Mouse (Mus musculus): ENCODE results near the gene Boll. TPM values are rescaled to one million over a fixed set of nuclear protein-coding genes. Genes with fewer than 3 reads are reported as not detected.
A peak's percentile ranks its signal among the peaks of the same experiment; 100 is the strongest.
"Not testable (repeated sequence)": the region's sequence is repeated elsewhere in the genome, so short reads cannot be mapped to it uniquely, and the experiment has no call there.

Gene Boll
- polyA plus RNA-seq, 1 experiment from 2014 or later = not detected

DNA sequence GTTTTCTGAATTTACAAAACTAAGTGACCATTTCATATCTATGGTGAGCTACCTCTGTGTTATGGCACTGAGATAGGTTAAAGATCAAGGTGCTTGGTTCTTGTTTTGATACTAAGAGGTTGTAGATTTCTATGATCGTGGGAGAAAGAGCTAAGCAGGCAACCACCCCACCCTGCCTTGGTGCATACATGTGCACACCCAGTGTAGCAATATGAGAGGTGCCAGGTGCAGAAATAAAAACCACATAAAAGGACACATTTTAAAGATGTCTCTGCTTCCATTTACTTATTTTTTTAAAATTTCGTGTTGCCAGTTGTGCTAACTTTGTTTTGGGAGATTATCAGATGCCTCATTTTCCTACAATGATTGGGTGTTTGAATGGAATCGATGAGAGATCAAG is 9.4 kb upstream of the Boll start:
- no peak for ATAC-seq (replicated peaks; ENCODE audit: insufficient number of reproducible peaks, insufficient read depth, low FRiP score, low read depth)
- no peak overlapping the region for H3K4me2 ChIP-seq
- WGBS = 69% methylated on average over 3 of the region's 3 CpGs

DNA sequence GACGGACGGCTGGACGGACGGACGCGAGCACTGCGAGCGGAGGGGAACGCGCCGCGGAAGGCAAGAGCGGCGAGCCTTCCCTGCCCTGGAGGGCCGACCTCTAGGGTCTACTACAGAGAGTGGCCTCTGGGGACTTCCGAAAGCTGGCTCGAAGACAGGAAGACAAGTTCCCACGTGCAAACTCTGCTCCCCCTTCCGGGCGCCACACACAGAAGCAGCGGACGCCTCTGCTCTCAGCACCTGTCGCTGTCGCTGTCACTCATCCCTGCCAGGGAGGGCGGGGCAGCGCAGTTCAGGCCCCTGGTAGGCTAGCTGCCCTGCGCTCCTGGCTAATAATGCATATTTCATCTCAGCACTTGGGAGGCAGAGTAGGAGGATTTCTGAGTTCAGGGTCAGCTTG is 317 bp upstream of the Boll start:
- WGBS = 3% methylated on average over 27 of the region's 27 CpGs
- Histone ChIP-seq H3K4me1 (replicated peaks) (peaks cover 12% of the 10 kb centered on the region), H3K9me3 (replicated peaks) (peaks cover 8% of the 10 kb centered on the region), H3K27ac (no peak overlapping the region), H3K36me3 (no peaks in the 10 kb centered on the region), H3K9ac (peak overlapping the region; percentile 41; the same call in 1 of the 2 replicates), H3K27me3 (peaks cover 22% of the 10 kb centered on the region), H3K4me3 (peak overlapping the region; percentile 61), H3K4me2 (peak overlapping the region; percentile 89)
- ATAC-seq (replicated peaks; ENCODE audit: insufficient number of reproducible peaks, insufficient read depth, low FRiP score, low read depth) = peak; percentile 43; the same call in 1 of the 2 replicates

More for the DNA sequence above, 9.4 kb upstream of the Boll start:
- Histone ChIP-seq H3K36me3 (no peaks in the 10 kb centered on the region), H3K27ac (no peak overlapping the region), H3K9ac (no peak overlapping the region), H3K4me3 (no peak overlapping the region), H3K9me3 (replicated peaks) (no peaks in the 10 kb centered on the region), H3K27me3 (no peaks in the 10 kb centered on the region), H3K4me1 (replicated peaks) (no peaks in the 10 kb centered on the region)

DNA sequence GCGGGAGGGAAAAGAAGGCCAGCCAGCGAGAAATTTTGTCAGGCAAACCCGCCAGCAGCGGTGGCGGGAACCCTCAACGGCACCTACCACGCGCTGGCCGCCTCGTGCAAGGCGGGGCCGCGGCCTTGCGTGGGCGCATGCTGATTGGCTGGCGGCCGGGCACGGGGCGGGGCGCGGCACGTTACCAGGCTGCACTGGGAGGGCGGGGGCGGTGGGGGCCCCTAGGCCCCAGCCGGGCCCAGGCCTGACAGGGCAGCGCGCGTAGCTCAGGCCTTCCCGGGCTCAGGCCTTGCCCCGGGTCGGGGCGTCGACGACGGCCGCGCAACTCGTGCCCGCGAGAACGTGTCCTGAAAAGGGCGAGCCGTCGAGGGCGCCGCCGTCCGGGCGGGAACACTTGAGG is 635 bp downstream of the Boll start:
- no peak overlapping the region for H3K9ac ChIP-seq
- H3K4me3 ChIP-seq = peak overlapping the region; percentile 61
- peak overlapping the region; percentile 89 for H3K4me2 ChIP-seq
- WGBS = 39% methylated on average over 36 of the region's 49 CpGs
- H3K36me3 ChIP-seq = no peaks in the 10 kb centered on the region
- no peak overlapping the region for H3K27ac ChIP-seq
- peaks cover 12% of the 10 kb centered on the region for H3K4me1 ChIP-seq (replicated peaks)
- H3K9me3 ChIP-seq (replicated peaks) = peaks cover 8% of the 10 kb centered on the region
- H3K27me3 ChIP-seq = peaks cover 22% of the 10 kb centered on the region
- ATAC-seq (replicated peaks; ENCODE audit: insufficient number of reproducible peaks, insufficient read depth, low FRiP score, low read depth) = no peak

DNA sequence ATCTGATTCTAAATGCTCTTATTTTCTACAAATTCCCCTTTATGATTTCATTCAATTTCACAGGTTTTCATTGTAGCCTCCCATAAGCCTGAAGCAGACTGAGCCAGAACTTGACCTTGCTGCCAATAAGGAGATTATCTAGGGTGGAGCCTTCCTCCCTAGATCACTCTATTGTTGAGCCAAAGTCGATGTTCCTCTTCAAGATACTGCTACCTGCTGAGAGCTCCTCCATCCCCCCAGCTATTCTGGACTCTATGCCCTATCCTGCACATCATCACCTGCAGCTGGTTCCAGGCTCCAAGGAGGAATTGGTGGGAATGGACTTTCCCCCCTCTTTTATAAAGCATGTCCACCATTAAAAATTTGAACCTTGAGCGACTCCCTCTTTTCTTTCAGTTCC is 11.4 kb downstream of the Boll start:
- H3K9me3 ChIP-seq (replicated peaks) = not testable (repeated sequence)

DNA sequence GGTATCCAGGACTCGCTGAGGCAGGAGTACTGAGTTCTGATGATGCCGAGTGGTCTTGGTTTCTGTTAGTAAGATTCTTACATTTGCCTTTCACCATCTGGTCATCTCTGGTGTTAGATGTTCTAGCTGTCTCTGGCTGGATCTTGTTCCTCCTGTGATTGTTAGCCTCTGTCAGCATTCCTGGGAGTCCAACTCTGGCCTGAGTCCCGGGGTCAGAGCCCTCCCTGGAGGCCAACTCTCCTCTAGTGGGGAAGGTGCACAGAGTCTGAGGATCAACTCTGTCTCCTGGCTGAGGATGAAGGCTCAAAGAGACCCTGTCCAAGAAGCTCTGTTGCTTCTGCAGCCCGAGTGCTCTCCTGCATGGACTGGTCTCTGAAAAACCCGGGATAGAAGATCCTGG is 37.8 kb downstream of the Boll start:
- H3K9me3 ChIP-seq (replicated peaks); H3K27me3 ChIP-seq; H3K4me2 ChIP-seq; ATAC-seq (replicated peaks; ENCODE audit: insufficient number of reproducible peaks, insufficient read depth, low FRiP score, low read depth); H3K9ac ChIP-seq; H3K36me3 ChIP-seq; H3K4me1 ChIP-seq (replicated peaks); H3K4me3 ChIP-seq; H3K27ac ChIP-seq: not testable (repeated sequence)
- WGBS = 73% methylated on average over 5 of the region's 5 CpGs

More for the DNA sequence above, 11.4 kb downstream of the Boll start:
- H3K27me3 ChIP-seq; ATAC-seq (replicated peaks; ENCODE audit: insufficient number of reproducible peaks, insufficient read depth, low FRiP score, low read depth); H3K36me3 ChIP-seq; H3K4me2 ChIP-seq; H3K27ac ChIP-seq; H3K4me3 ChIP-seq; H3K4me1 ChIP-seq (replicated peaks); H3K9ac ChIP-seq: not testable (repeated sequence)
- WGBS = 76% methylated on average over 2 of the region's 2 CpGs

DNA sequence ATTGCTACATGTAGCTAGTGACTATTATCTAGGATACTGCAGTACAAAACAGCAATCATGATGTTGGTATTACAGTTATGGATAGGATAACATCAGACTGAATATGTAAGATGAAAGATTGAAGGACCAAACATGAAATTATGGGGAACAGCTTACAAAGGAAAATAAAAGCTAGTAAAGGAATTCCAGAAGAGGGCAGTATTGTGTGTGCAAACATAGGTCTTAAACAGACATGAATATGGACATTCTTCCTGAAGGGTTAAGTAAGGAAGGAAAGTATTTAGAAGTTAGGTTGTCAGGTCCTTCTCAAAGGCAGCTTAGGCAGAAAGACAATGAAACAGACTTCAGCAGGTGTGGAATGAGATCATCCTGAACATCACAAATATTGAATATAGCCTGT is 62.2 kb downstream of the Boll start:
- no peak for ATAC-seq (replicated peaks; ENCODE audit: insufficient number of reproducible peaks, insufficient read depth, low FRiP score, low read depth)

DNA sequence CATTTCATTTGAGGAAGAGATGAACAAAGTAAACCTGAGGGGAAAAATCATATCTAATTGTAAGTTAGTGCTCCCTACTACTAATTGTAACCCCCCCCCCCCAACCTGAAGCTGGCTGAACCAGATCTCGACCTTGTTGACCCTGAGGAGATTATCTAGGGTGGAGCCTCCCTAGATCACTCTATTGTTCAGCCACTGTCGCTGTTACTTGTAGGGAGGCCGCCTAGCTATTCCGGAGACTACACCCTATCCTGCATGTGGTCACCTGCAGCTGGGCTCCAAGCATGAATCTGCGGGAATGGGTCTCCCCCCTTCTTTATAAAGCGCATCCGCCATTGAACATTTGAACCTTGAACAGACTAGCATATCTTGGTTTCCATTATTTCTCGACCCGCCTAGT is 84.2 kb downstream of the Boll start:
- Histone ChIP-seq H3K4me2 (no peak overlapping the region), H3K4me1 (replicated peaks) (no peaks in the 10 kb centered on the region), H3K4me3 (no peak overlapping the region), H3K9ac (no peak overlapping the region), H3K9me3 (replicated peaks) (no peaks in the 10 kb centered on the region), H3K36me3 (no peaks in the 10 kb centered on the region), H3K27ac (no peak overlapping the region), H3K27me3 (no peaks in the 10 kb centered on the region)
- ATAC-seq (replicated peaks; ENCODE audit: insufficient number of reproducible peaks, insufficient read depth, low FRiP score, low read depth) = no peak
- WGBS = 68% methylated on average over 9 of the region's 9 CpGs

More for the DNA sequence above, 62.2 kb downstream of the Boll start:
- Histone ChIP-seq H3K36me3 (no peaks in the 10 kb centered on the region), H3K4me3 (no peak overlapping the region), H3K27ac (no peak overlapping the region), H3K4me1 (replicated peaks) (peaks cover 2% of the 10 kb centered on the region; the same call in 1 of the 2 replicates), H3K9me3 (replicated peaks) (no peaks in the 10 kb centered on the region), H3K4me2 (no peak overlapping the region), H3K27me3 (no peaks in the 10 kb centered on the region), H3K9ac (no peak overlapping the region)

DNA sequence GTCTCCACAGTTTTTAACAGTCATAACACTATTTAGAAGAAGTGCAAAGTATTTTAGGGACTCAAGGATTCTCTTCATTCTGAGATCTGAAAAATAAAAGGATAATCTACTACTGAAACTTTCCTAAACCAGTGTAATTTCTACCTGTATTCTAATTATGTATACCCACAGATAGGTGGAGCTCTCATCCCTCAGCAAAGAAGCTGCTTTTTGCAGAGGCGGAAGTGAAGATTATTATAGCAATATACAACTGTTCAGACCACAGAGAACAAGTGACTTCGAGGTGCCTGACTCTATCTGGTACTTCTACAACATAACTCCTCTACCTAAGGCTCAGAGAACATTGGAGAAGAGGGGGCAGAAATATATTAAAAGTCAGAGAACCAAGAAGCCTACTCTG is 97.8 kb downstream of the Boll start:
- H3K9ac ChIP-seq = no peak overlapping the region
- ATAC-seq (replicated peaks; ENCODE audit: insufficient number of reproducible peaks, insufficient read depth, low FRiP score, low read depth) = no peak
- no peaks in the 10 kb centered on the region for H3K4me1 ChIP-seq (replicated peaks)
- no peak overlapping the region for H3K27ac ChIP-seq
- WGBS = 66% methylated on average over 2 of the region's 2 CpGs
- no peak overlapping the region for H3K4me2 ChIP-seq
- H3K9me3 ChIP-seq (replicated peaks) = no peaks in the 10 kb centered on the region
- no peaks in the 10 kb centered on the region for H3K36me3 ChIP-seq
- H3K4me3 ChIP-seq = no peak overlapping the region
- no peaks in the 10 kb centered on the region for H3K27me3 ChIP-seq

DNA sequence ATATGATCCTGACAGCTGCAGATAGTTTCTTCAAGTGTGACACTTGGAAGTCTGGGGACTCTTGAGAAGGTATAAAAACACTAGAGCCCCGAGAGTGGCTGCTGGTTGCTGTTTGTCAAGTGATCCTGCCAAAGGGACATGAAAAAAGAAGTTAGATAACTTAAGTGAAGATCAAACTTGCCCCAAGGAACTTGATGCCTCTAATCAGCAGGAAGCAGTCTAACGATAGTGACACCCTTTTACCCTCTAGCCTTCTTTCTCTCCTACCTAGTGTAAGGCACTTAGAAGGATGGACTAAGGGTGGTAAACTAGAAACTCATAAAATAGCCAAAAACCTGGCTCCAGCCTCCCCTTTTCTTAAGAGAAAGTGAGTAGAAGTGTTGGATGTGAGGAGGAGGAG is 98.9 kb downstream of the Boll start:
- Histone ChIP-seq H3K9me3 (replicated peaks) (no peaks in the 10 kb centered on the region), H3K4me1 (replicated peaks) (no peaks in the 10 kb centered on the region), H3K27ac (no peak overlapping the region), H3K27me3 (no peaks in the 10 kb centered on the region), H3K9ac (no peak overlapping the region), H3K36me3 (no peaks in the 10 kb centered on the region), H3K4me2 (no peak overlapping the region), H3K4me3 (no peak overlapping the region)
- 16% methylated on average over 2 of the region's 2 CpGs for WGBS
- ATAC-seq (replicated peaks; ENCODE audit: insufficient number of reproducible peaks, insufficient read depth, low FRiP score, low read depth) = no peak

DNA sequence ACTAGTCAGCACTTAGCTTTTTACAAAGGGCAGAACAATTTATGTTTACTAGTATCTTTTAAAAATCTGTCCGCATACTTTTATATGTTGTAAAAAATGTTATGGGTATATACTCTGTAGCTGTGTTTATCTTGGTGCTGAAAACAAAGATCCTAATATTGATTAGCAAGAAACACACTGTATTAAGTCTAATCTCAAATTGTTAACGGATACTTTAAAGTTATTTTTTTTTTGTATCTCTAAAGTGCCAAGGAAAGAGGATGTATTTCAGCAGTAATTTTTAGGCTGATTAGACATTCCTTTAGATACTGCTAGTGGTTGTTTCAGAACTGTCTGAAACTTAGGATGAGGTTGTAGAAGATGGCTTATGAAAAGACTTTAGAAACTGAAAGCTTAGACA is 116.9 kb downstream of the Boll start:
- 80% methylated on average over 2 of the region's 2 CpGs for WGBS
- no peak for ATAC-seq (replicated peaks; ENCODE audit: insufficient number of reproducible peaks, insufficient read depth, low FRiP score, low read depth)
- H3K4me3 ChIP-seq = no peak overlapping the region
- no peaks in the 10 kb centered on the region for H3K36me3 ChIP-seq
- H3K27me3 ChIP-seq = no peaks in the 10 kb centered on the region
- no peak overlapping the region for H3K27ac ChIP-seq
- no peaks in the 10 kb centered on the region for H3K9me3 ChIP-seq (replicated peaks)
- no peak overlapping the region for H3K9ac ChIP-seq
- no peaks in the 10 kb centered on the region for H3K4me1 ChIP-seq (replicated peaks)
- no peak overlapping the region for H3K4me2 ChIP-seq

DNA sequence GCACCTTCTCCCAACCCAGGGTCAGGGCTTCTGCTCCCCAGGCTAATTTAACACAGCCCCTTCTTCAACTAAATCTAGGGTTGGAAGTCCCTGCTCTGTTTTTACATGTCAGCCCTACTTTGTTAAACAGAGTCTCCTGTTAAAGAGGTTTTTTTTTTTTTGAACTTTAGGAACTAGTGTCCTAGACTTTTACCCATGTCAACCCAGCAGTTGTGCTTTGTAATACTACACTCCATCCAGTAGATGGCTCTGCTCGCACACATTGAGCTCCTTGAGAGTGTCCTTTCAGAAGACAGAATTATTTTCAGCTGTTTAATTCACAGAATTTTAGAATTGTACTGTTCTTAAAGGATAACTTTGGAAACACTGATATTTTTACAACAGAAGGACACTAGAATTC is 124.0 kb downstream of the Boll start:
- Histone ChIP-seq H3K36me3 (no peaks in the 10 kb centered on the region), H3K27me3 (no peaks in the 10 kb centered on the region), H3K27ac (no peak overlapping the region), H3K9me3 (replicated peaks) (no peaks in the 10 kb centered on the region), H3K4me1 (replicated peaks) (peaks cover 26% of the 10 kb centered on the region), H3K9ac (peak overlapping the region; percentile 76; the same call in 1 of the 2 replicates), H3K4me2 (peak overlapping the region; percentile 83), H3K4me3 (peak overlapping the region; percentile 82)
- 0% methylated on average over 1 of the region's 1 CpGs for WGBS
- ATAC-seq (replicated peaks; ENCODE audit: insufficient number of reproducible peaks, insufficient read depth, low FRiP score, low read depth) = no peak

DNA sequence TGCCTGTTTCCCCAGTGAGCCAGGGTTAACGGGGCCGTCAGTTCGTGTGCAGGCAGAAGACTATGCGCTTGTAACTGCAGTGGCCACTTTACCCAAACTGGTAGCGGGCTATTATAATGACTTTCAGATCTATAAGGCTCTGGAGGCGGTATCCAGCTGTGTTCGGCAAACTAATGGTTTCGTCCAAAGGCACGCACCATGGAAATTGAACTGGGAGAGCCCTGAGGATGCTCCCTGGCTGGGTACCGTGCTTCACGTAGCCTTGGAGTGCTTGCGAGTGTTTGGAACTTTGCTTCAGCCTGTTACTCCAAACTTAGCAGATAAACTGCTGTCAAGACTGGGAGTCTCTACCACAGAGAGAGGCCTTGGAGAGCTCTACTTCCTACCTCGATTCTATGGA is 124.8 kb downstream of the Boll start:
- Histone ChIP-seq H3K9me3 (replicated peaks) (no peaks in the 10 kb centered on the region), H3K4me3 (peak overlapping the region; percentile 82), H3K27ac (no peak overlapping the region), H3K36me3 (no peaks in the 10 kb centered on the region), H3K9ac (peak overlapping the region; percentile 76), H3K4me1 (replicated peaks) (peaks cover 26% of the 10 kb centered on the region), H3K4me2 (peak overlapping the region; percentile 83), H3K27me3 (no peaks in the 10 kb centered on the region)
- ATAC-seq (replicated peaks; ENCODE audit: insufficient number of reproducible peaks, insufficient read depth, low FRiP score, low read depth) = no peak
- 34% methylated on average over 13 of the region's 13 CpGs for WGBS

Data from heart, embryonic 15.5 days (tissue).